Mouse (Mus musculus): ENCODE results near the gene 1810010H24Rik. TPM values are rescaled to one million over a fixed set of nuclear protein-coding genes. Genes with fewer than 3 reads are reported as not detected.
"Not testable (repeated sequence)": the region's sequence is repeated elsewhere in the genome, so short reads cannot be mapped to it uniquely, and the experiment has no call there.

The 1810010H24Rik gene
- polyA plus RNA-seq, 1 experiment from 2014 or later: 5.5 TPM

DNA sequence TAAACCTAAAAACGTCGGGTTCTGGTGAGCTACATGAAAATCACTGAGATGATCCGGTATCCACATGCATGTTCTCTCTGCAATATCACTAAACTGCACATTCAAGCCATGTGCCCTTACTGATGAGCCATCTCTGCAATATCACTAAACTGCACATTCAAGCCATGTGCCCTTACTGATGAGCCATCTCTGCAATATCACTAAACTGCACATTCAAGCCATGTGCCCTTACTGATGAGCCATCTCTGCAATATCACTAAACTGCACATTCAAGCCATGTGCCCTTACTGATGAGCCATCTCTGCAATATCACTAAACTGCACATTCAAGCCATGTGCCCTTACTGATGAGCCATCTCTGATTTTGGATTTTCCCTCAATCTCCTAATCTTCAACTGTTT lies 34.2 kb downstream of the 1810010H24Rik start:
- WGBS: 96% methylated on average over 3 of the region's 3 CpGs
- not testable (repeated sequence) for H3K9me3 ChIP-seq; H3K4me2 ChIP-seq (replicated peaks); H3K27ac ChIP-seq; H3K4me3 ChIP-seq; H3K4me1 ChIP-seq; H3K9ac ChIP-seq; ATAC-seq (ENCODE audit: low FRiP score, low read depth); H3K27me3 ChIP-seq (replicated peaks)
- peaks cover 90% of the 10 kb centered on the region for H3K36me3 ChIP-seq

DNA sequence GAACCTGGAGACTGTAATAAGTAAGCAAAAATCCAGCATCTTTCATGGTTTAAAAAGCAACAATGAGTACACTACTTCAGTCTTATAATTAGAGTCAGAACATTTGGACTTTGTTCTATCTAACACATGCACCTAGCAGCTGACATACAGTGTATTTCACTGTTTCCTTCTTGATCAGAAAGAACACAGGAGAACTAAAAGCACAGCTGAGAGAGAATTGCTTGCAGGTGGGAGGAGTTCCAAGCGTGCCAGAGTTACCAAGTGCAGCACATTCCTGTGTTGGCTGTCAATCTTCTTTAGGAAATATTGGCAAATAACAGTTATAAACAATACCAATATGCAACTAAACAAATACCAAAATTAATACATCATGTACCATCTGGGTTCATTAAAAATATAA lies 35.5 kb downstream of the 1810010H24Rik start:
- Histone ChIP-seq H3K27me3 (replicated peaks) (no peaks in the 10 kb centered on the region), H3K4me3 (no peak overlapping the region), H3K4me1 (no peaks in the 10 kb centered on the region), H3K9me3 (no peaks in the 10 kb centered on the region), H3K9ac (no peak overlapping the region), H3K36me3 (peaks cover 90% of the 10 kb centered on the region), H3K27ac (no peak overlapping the region), H3K4me2 (replicated peaks) (no peak overlapping the region)
- 87% methylated on average over 1 of the region's 1 CpGs for WGBS
- no peak for ATAC-seq (ENCODE audit: low FRiP score, low read depth)

DNA sequence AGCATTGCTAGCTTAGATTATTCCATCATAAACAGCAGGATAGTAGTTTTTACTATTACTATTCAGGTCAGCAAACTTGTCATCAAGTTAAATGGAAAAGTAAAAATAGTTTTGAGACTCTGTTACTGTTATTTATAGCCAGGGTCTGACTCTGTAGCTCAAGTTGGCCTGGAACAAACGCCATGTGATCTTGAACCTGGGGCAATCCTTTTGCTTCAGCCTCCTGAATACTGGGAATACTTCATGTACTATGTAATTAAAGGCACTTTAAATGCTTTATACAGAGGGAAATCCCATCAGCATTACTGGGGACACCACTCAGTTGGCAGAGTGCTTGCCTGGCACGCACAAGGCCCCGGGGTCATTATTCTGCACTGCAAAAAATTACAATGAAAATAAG lies 37.6 kb downstream of the 1810010H24Rik start:
- H3K36me3 ChIP-seq: peaks cover 93% of the 10 kb centered on the region
- WGBS: 97% methylated on average over 3 of the region's 3 CpGs
- no peak for ATAC-seq (ENCODE audit: low FRiP score, low read depth)
- H3K27me3 ChIP-seq (replicated peaks): no peaks in the 10 kb centered on the region
- no peak overlapping the region for H3K27ac ChIP-seq
- H3K9me3 ChIP-seq: no peaks in the 10 kb centered on the region
- no peak overlapping the region for H3K4me2 ChIP-seq (replicated peaks)
- H3K4me1 ChIP-seq: no peaks in the 10 kb centered on the region
- H3K4me3 ChIP-seq: no peak overlapping the region
- H3K9ac ChIP-seq: no peak overlapping the region

DNA sequence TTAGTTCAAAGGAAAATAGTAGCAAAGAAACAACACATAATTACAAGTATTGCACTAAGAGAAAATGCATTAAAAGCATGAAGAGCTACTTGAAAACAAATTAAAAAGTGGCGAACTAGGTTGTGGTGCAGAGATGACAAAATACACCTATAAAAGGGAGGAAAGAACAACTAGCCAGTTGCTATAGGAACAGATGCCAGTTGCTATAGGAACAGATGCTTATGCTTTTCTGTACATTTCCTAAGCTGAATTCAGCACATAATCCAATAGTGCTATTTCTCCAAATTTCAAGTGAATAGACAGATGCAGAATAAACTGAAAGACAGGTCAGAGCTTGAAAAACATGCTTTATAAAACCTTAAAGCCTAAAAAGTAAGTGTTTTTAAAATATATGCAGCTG lies 39.1 kb downstream of the 1810010H24Rik start:
- no peak overlapping the region for H3K27ac ChIP-seq
- no peaks in the 10 kb centered on the region for H3K4me1 ChIP-seq
- H3K9ac ChIP-seq: no peak overlapping the region
- no peak for ATAC-seq (ENCODE audit: low FRiP score, low read depth)
- WGBS: 98% methylated on average over 1 of the region's 1 CpGs
- H3K36me3 ChIP-seq: peaks cover 85% of the 10 kb centered on the region
- H3K4me2 ChIP-seq (replicated peaks): no peak overlapping the region
- no peaks in the 10 kb centered on the region for H3K27me3 ChIP-seq (replicated peaks)
- H3K9me3 ChIP-seq: no peaks in the 10 kb centered on the region
- H3K4me3 ChIP-seq: no peak overlapping the region

DNA sequence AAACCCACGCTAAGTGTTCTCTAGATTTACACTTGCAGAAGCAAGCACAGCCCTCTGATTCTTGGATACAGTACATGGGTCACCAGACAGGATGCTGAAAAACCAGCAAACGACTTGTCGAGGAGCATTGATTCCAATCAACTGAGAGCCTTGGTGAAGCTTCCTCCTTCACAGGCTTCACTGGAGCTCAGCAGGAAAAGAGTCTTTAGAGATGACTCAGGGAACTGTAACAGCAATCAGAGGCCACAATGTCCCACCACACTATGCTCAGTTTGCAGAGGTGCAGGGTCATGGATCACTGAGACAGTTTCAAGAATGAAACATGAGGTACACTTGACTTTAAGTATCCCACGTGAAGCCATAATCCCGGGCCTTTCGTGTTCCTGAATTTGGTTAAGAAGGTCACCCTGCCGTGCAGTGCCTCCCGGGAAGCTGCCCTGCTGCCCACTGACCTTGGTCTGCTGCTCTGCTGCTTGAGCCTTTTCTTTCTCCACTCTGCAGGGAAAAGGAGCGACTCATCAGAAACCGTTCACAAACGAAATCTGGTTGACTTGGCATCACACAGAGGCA lies 39.8 kb downstream of the 1810010H24Rik start:
- peaks cover 87% of the 10 kb centered on the region for H3K36me3 ChIP-seq
- no peaks in the 10 kb centered on the region for H3K9me3 ChIP-seq
- no peaks in the 10 kb centered on the region for H3K4me1 ChIP-seq
- no peak for ATAC-seq (ENCODE audit: low FRiP score, low read depth)
- no peaks in the 10 kb centered on the region for H3K27me3 ChIP-seq (replicated peaks)
- H3K4me2 ChIP-seq (replicated peaks): no peak overlapping the region
- 94% methylated on average over 11 of the region's 11 CpGs for WGBS
- no peak overlapping the region for H3K27ac ChIP-seq
- H3K4me3 ChIP-seq: no peak overlapping the region
- no peak overlapping the region for H3K9ac ChIP-seq

Other genes starting within 250 kb of the 1810010H24Rik start
- 9.3 and 10.8 TPM in 2 replicates for gene Polg2, start 246.1 kb upstream of the 1810010H24Rik start, polyA plus RNA-seq (2016; fragmentation: Nextera tagmentation; extraction: Ambion mirVana)
- 437 and 465 TPM in 2 replicates for gene Ddx5, start 236.5 kb upstream of the 1810010H24Rik start, polyA plus RNA-seq (2016; fragmentation: Nextera tagmentation; extraction: Ambion mirVana)
- gene Cep95, start 236.4 kb upstream of the 1810010H24Rik start, polyA plus RNA-seq (2016; fragmentation: Nextera tagmentation; extraction: Ambion mirVana): 21.5 and 25.2 TPM in 2 replicates
- 16.4 and 18.2 TPM in 2 replicates for gene Smurf2, start 105.0 kb upstream of the 1810010H24Rik start, polyA plus RNA-seq (2016; fragmentation: Nextera tagmentation; extraction: Ambion mirVana)
- 382 and 392 TPM in 2 replicates for gene Kpna2, start 26.1 kb upstream of the 1810010H24Rik start, polyA plus RNA-seq (2016; fragmentation: Nextera tagmentation; extraction: Ambion mirVana)
- 35.6 and 42.0 TPM in 2 replicates for gene Bptf, start 106.4 kb downstream of the 1810010H24Rik start, polyA plus RNA-seq (2016; fragmentation: Nextera tagmentation; extraction: Ambion mirVana)
- 57.2 and 60.6 TPM in 2 replicates for gene Nol11, start 163.7 kb downstream of the 1810010H24Rik start, polyA plus RNA-seq (2016; fragmentation: Nextera tagmentation; extraction: Ambion mirVana)

Data from neural tube, embryonic 12.5 days (tissue).